Mouse (Mus musculus) cerebellum, postnatal 36 days (tissue): ENCODE results near the gene Sdr16c6.

ENCODE experiments used
- DNase-seq, 2 experiments: peaks; one replicate each; pipeline ENCODE4 v3.0.0; 2021 to 2022; ENCODE audit warnings: mixed read lengths in 2 of 2

Gene Sdr16c6

DNA sequence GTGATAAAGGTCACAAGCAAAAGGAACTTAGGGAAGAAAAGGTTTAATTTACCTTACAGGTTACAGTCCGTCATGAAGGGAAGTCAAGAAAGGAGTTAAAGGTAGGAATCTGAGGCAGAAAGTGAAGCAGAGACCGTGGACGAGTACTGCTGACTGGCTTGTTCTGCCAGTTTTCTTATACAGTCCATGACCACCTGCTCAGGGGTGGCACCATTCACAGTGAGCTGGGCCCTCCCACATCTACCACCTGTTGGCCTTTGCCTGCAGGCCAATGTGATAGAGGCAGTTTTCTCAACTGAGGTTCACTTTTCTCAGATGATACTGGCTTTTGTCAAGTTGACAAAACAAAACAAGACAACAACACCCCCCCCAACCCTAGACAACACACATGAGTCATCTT, at the start of gene Sdr16c6:
Gene Sdr16c6, minus strand, starts transcription at position 151 of the 400 bp plus-strand sequence.
- no peak for DNase-seq

DNA sequence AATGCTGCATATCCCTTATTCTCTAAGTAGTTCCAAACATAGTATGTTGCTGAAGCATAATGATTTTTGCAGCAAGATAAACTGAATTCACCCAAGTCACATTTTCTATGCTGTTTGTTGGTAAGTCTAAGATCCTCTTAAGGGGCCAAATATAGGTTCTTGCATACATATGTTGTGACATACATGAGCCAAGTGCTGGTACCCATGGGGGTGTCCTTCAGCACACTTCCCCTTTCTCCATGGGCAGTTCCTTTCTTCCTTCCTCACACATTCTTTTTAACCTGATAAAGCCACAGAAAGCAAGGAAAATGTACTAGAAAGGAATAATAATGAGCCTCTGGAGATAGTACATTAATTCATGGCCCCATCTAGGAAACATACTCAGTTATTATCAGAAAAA, 2.9 kb upstream of the Sdr16c6 start:
- DNase-seq: no peak

DNA sequence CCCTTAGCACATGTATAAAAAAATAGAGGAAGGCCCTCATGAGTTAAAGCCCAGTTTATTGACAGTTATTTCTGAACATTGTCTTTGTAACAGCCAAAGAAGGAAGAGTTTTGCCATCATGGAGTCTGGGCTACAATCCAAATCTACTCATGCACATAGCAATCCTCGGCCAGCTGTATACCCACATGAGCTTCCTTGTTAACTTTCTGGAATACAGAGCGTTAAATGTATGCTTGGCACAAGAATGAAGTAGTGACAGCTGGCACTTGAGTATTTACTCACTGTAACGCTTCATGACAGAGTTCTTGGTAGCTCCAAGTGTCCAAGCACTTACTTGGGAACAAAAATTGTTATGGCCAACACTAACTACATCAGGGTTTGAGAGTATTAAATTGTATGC, 1.8 kb upstream of the Sdr16c6 start:
- no peak for DNase-seq

DNA sequence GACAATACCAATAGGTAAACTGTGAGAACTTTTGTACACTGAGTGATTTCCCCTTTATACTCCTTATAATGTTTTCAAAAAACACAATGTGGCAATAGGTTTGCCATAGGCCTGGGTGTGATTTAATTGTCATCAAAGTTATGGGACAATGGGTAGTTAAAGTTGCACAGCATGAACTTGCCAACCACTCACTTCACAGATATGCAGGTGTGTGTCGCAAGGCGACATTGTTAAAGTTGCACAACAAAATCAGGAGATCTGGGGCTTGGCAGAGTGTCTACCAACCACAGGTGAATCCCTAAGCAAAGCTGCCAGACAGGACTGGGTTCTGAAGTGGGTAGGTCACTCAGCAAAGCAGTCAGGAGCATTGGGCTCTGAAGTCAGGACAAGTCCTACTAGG, 1.3 kb downstream of the Sdr16c6 start:
- DNase-seq: no peak
